Mouse (Mus musculus): ENCODE data around the gene Tnfrsf9. TPM values are rescaled to one million over a fixed set of nuclear protein-coding genes. Genes with fewer than 3 reads are reported as not detected.

Tnfrsf9 gene
- polyA plus RNA-seq (2012), result not detected in 2 replicates

DNA sequence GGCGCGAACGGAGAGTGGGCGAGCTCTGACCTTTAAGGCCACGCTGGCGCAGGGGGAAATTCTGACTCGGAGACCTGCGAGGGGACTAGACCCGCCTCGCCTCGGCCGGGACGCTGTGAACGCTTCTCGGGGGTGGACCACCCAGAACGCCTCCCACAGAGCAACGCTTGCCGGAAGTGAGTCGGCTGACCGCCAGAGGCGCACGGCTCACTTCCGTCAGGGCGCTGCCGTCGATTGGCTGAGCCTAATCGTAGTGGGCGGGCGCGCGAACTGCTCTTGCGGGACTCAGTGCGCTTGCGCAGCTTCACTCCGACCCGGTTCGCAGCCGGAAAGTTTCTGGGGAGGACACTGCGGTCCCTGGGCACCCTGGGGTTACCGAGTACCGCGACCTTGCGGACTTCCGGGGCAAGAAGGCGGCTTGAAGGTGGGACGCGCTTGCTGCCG is at the start of gene Tnfrsf9, which contains the start of gene Park7:
TSS of gene Tnfrsf9 (plus strand) at position 273 of the 444 bp plus-strand sequence.
TSS of gene Park7 (minus strand) at position 148 of the 444 bp plus-strand sequence.
- Histone ChIP-seq H3K9me3 (ENCODE audit: control insufficient read depth, low read length) (0 out of 2 replicates have a peak, but pooled peaks cover 2% of the 10 kb centered on the region), H3K36me3 (ENCODE audit: control insufficient read depth) (peaks cover 2% of the 10 kb centered on the region; the same call in 1 of the 2 replicates), H3K4me1 (ENCODE audit: control insufficient read depth) (peaks cover 49% of the 10 kb centered on the region), H3K27me3 (ENCODE audit: control insufficient read depth) (no peaks in the 10 kb centered on the region), H3K4me3 (replicated peaks) (peak within 1 kb of the TSS; percentile 96)
- TF ChIP-seq TAL1 (IDR thresholded peaks at IDR 0.05; ENCODE audit: low read length) (no peak), GATA1 (IDR thresholded peaks at IDR 0.05; ENCODE audit: low read length) (no peak)

- no peak for TF ChIP-seq GATA1 (IDR thresholded peaks at IDR 0.05; ENCODE audit: low read length)
- Histone ChIP-seq H3K9me3 (ENCODE audit: control insufficient read depth, low read length) (no peaks in the 10 kb centered on the region), H3K36me3 (ENCODE audit: control insufficient read depth) (peaks cover 11% of the 10 kb centered on the region; the same call in 1 of the 2 replicates), H3K27me3 (ENCODE audit: control insufficient read depth) (no peaks in the 10 kb centered on the region), H3K4me1 (ENCODE audit: control insufficient read depth) (no peaks in the 10 kb centered on the region), H3K4me3 (replicated peaks) (no peak overlapping the region)
These were observed 49.0 kb upstream of the Tnfrsf9 start for GRCm38 (mm10) chr4:150865371-150865770.

- Histone ChIP-seq H3K9me3 (ENCODE audit: control insufficient read depth, low read length) (no peaks in the 10 kb centered on the region), H3K36me3 (ENCODE audit: control insufficient read depth) (peaks cover 11% of the 10 kb centered on the region; the same call in 1 of the 2 replicates), H3K4me1 (ENCODE audit: control insufficient read depth) (no peaks in the 10 kb centered on the region), H3K27me3 (ENCODE audit: control insufficient read depth) (no peaks in the 10 kb centered on the region), H3K4me3 (replicated peaks) (no peak overlapping the region)
- TF ChIP-seq GATA1 (IDR thresholded peaks at IDR 0.05; ENCODE audit: low read length), result no peak
- no peak for TF ChIP-seq TAL1 (IDR thresholded peaks at IDR 0.05; ENCODE audit: low read length)
These were observed 48.3 kb upstream of the Tnfrsf9 start for GRCm38 (mm10) chr4:150866069-150866468.

DNA sequence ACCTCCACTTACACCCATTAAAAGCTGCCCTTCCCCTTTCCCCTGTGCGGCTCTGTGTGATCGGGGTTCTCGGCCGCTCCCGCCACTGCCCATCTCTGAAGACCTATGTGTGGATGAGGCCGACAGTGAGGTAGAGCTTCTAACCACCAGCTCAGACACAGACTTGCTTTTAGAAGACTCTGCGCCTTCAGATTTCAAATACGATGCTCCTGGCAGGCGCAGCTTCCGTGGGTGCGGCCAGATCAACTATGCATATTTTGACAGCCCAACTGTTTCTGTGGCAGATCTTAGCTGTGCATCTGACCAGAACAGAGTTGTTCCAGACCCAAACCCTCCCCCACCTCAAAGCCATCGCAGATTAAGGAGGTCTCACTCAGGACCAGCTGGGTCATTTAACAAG is 47.9 kb upstream of the Tnfrsf9 start:
- TF ChIP-seq GATA1 (IDR thresholded peaks at IDR 0.05; ENCODE audit: low read length), result no peak
- no peak for TF ChIP-seq TAL1 (IDR thresholded peaks at IDR 0.05; ENCODE audit: low read length)
- H3K9me3 ChIP-seq (ENCODE audit: control insufficient read depth, low read length), result no peaks in the 10 kb centered on the region
- no peaks in the 10 kb centered on the region for H3K4me1 ChIP-seq (ENCODE audit: control insufficient read depth)
- peaks cover 11% of the 10 kb centered on the region; the same call in 1 of the 2 replicates for H3K36me3 ChIP-seq (ENCODE audit: control insufficient read depth)
- no peak overlapping the region for H3K4me3 ChIP-seq (replicated peaks)
- no peaks in the 10 kb centered on the region for H3K27me3 ChIP-seq (ENCODE audit: control insufficient read depth)

- H3K27me3 ChIP-seq (ENCODE audit: control insufficient read depth), result no peaks in the 10 kb centered on the region
These were observed 46.2 kb upstream of the Tnfrsf9 start for GRCm38 (mm10) chr4:150868161-150868560.

GRCm38 (mm10) chr4:150868859-150869258 is 45.5 kb upstream of the Tnfrsf9 start:
- Histone ChIP-seq H3K4me1 (ENCODE audit: control insufficient read depth) (no peaks in the 10 kb centered on the region), H3K4me3 (replicated peaks) (no peak overlapping the region)
- no peak for TF ChIP-seq GATA1 (IDR thresholded peaks at IDR 0.05; ENCODE audit: low read length)
- no peak for TF ChIP-seq TAL1 (IDR thresholded peaks at IDR 0.05; ENCODE audit: low read length)

More at GRCm38 (mm10) chr4:150868161-150868560, 46.2 kb upstream of the Tnfrsf9 start:
- Histone ChIP-seq H3K4me3 (replicated peaks) (no peak overlapping the region), H3K36me3 (ENCODE audit: control insufficient read depth) (peaks cover 11% of the 10 kb centered on the region; the same call in 1 of the 2 replicates), H3K9me3 (ENCODE audit: control insufficient read depth, low read length) (no peaks in the 10 kb centered on the region), H3K4me1 (ENCODE audit: control insufficient read depth) (no peaks in the 10 kb centered on the region)
- TF ChIP-seq GATA1 (IDR thresholded peaks at IDR 0.05; ENCODE audit: low read length) (no peak), TAL1 (IDR thresholded peaks at IDR 0.05; ENCODE audit: low read length) (no peak)

DNA sequence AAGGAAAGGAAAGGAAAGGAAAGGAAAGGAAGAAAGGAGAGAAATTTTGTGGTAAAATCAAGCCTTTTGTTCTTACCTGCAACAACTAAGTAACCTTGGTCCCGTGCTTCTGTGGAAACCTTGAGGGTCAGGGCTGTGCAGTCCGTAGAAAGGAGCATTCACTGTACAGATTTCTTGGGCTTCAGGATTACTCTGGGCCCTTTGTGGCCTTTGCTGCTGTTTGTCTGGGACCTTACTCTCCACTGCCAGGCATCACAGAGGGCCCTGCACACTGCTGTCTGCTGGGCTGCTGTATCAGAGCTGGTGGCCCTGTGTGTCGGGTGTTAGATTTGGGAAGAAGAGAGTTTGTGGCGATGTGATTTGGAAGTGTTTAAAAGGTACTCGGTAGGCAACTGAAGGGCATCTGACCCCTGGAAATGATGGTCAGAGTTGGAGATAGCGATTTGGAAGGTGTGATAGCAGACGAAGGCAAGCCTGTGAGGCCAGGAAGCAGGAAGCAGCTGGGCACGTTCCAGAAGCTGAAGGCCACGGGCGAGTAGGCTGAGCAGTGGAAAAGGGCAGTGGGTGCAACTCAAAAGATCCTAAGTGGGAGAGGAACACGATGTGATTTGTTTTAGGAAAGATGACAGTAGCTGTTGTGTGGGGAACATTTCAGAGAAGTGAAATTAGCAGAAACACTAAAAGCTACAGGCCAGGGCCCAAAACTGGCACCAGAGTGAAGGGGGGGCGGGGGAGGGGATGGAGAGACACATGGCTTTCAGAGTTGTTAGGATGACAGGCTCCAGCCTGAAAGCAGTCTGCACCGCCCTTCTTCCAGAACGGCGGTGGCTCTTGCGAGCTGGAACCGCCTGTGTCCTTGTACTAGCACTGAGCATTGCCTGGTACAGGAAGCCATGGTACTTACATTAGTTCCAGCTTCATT is 44.8 kb upstream of the Tnfrsf9 start:
- Histone ChIP-seq H3K4me3 (replicated peaks) (no peak overlapping the region), H3K4me1 (ENCODE audit: control insufficient read depth) (no peaks in the 10 kb centered on the region), H3K9me3 (ENCODE audit: control insufficient read depth, low read length) (no peaks in the 10 kb centered on the region), H3K36me3 (ENCODE audit: control insufficient read depth) (peaks cover 11% of the 10 kb centered on the region; the same call in 1 of the 2 replicates), H3K27me3 (ENCODE audit: control insufficient read depth) (no peaks in the 10 kb centered on the region)
- no peak for TF ChIP-seq TAL1 (IDR thresholded peaks at IDR 0.05; ENCODE audit: low read length)
- no peak for TF ChIP-seq GATA1 (IDR thresholded peaks at IDR 0.05; ENCODE audit: low read length)

More at GRCm38 (mm10) chr4:150868859-150869258, 45.5 kb upstream of the Tnfrsf9 start:
- no peaks in the 10 kb centered on the region for H3K9me3 ChIP-seq (ENCODE audit: control insufficient read depth, low read length)
- peaks cover 11% of the 10 kb centered on the region; the same call in 1 of the 2 replicates for H3K36me3 ChIP-seq (ENCODE audit: control insufficient read depth)
- H3K27me3 ChIP-seq (ENCODE audit: control insufficient read depth), result no peaks in the 10 kb centered on the region

DNA sequence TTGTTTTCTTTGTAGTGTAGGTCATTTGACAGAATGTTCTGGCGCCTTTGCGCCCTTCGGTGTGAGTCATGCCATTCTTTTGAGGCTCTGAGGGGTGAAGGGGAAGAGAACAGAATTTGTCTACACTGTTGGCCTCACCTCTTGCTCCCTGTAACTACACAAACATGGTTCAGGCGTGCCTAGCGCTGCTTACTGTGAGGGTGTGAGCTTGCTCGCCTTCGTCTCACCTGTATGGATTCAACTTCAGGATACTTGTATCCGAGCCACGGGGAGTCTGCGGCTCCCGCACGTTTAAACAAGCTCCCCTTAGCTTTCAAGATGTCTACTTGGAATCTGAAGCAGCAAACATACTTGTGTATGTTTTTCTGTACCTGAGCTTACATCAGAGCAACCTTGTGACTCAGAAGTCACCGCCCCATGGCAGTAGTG is 43.4 kb upstream of the Tnfrsf9 start:
- TF ChIP-seq GATA1 (IDR thresholded peaks at IDR 0.05; ENCODE audit: low read length) (no peak), TAL1 (IDR thresholded peaks at IDR 0.05; ENCODE audit: low read length) (no peak)
- no peaks in the 10 kb centered on the region for H3K4me1 ChIP-seq (ENCODE audit: control insufficient read depth)

More for the DNA sequence above, 43.4 kb upstream of the Tnfrsf9 start:
- H3K9me3 ChIP-seq (ENCODE audit: control insufficient read depth, low read length), result no peaks in the 10 kb centered on the region
- H3K4me3 ChIP-seq (replicated peaks), result no peak overlapping the region
- H3K36me3 ChIP-seq (ENCODE audit: control insufficient read depth), result peaks cover 10% of the 10 kb centered on the region; the same call in 1 of the 2 replicates
- no peaks in the 10 kb centered on the region for H3K27me3 ChIP-seq (ENCODE audit: control insufficient read depth)
